Mouse (Mus musculus) erythroblast, adult 5-6 weeks (primary cell): ENCODE measurements around the gene Rpap3. TPM values are rescaled to one million over a fixed set of nuclear protein-coding genes. Genes with fewer than 3 reads are reported as not detected.

ENCODE experiments used
- ATAC-seq: replicated peaks from 2 replicates; pipeline ENCODE4 v1.8.0; 2016; ENCODE audit warnings: moderate number of reproducible peaks, mild to moderate bottlenecking, moderate TSS enrichment, inconsistent platforms; ENCODE audit not compliant: poor library complexity, low FRiP score, severe bottlenecking
- total RNA-seq, 2 experiments: library from RNA; stranded (forward) in 1 of 2; stranded (reverse) in 1 of 2; fragments of 150-400 nt in 1 of 2; fragments of 200-764, 138-1000 nt in 1 of 2; gene quantifications; 2 replicates each; pipeline versions ENCODE4 v1.2.3 to v1.2.4; 2015 to 2017; ENCODE audit warnings: low replicate concordance in 2 of 2

Gene Rpap3
- 0.84 and 2.9 TPM in 2 replicates for total RNA-seq (2015; ENCODE audit: low replicate concordance)
- total RNA-seq (2017; ENCODE audit: low replicate concordance): 3.8 and 5.4 TPM in 2 replicates

- ATAC-seq: peak; percentile 95
These were observed at the start of gene Rpap3 for GRCm38 (mm10) chr15:97705211-97706050. Gene Rpap3, minus strand, starts transcription at chr15:97705825.

DNA sequence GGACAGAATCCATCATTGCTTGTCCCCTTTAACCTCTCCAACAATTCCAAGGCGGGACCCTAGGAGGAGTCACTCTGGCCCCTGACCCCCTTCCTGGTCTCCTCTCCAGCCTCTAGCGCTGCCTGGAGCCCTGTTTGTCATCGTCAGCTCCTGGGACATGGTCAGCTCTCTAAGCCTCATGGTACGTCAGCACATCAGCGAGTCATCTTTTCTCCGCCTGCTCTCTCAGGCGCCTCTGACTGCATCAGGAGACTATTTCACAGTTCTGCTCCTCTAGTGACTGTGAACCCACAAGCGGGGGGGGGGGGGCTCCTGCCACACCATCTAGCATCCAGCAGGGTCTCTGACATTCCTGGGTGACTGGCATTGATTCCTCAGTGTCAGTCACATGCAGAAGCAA is 49.7 kb upstream of the Rpap3 start:
- no peak for ATAC-seq

DNA sequence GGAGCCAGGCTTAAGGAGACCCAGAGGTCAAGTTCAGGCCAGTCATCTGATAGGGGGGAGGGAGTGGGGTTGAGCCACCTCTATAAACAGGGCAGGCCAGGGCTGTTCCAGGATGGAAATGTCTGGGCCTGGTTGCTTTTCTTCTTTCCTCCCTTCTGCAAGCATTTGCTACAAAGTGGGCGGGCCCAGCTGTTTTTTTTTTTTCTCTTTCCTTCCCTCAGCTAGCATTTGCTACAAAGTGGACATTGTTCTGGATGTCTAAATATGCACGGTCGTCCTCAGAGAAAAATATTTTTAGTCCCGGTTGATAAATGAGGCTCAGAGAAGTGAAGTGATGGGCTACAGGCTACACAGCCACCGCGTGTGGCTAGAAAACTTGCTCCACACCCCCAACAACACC is 48.9 kb upstream of the Rpap3 start:
- no peak for ATAC-seq

DNA sequence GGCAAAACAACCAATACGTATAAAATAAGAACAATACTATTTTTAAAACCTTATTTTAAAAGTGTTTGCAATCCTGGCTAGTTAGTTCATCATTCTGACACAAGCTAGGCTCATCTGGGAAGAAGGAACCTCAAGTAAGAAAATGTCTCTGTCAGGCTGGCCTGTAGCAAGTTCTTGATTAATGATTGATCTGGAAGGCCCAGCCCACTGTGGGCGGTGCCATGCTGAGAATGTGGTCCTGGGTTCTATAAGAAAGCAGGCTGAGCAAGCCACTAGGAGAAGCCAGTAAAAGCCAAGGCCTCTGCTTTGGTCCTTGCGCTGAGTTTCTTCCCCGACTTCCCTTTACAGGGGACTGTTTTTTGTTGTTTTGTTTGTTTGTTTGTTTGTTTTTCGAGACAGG is 46.9 kb upstream of the Rpap3 start:
- ATAC-seq: no peak

DNA sequence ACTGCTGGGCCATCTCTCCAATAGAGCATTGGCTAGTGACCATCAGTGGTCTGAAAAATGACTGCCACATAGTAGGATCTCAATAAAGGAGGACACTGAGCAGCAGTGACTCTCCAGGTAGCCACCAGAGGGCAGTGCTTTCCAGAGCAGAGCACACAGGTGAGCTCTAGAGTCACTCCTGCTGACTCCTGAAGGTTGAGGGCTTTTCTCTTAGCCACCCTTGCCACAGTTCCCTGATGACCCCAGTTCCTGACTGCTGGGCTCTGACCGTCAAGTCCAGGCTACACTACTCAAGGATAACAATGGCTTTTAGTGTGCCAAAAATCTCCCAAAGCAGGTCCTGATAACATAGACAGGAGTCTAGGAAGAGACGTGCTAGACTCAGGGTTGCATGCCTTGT is 46.1 kb upstream of the Rpap3 start:
- peak; percentile 63 for ATAC-seq

DNA sequence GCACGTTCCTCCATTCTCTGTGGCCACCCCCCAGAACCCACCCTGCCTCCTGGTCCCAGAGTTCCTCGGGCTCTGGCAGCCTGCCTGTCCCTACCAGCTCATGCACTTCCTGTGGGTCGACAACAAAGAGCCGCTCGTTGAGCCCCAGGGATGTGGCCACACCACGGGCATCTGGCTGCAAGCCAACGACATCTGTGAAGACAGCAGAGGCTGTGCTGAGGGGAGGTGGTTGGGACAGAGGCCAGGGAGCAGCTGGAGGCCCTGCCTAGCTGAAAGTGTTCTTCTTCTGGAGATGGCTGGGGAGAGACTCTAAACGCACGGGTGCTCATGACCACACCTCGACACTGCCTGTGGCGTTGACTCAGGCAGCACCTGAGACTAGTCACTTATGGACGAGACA is 45.1 kb upstream of the Rpap3 start:
- no peak for ATAC-seq

GRCm38 (mm10) chr15:97749841-97750240 is 44.2 kb upstream of the Rpap3 start:
- ATAC-seq: no peak

DNA sequence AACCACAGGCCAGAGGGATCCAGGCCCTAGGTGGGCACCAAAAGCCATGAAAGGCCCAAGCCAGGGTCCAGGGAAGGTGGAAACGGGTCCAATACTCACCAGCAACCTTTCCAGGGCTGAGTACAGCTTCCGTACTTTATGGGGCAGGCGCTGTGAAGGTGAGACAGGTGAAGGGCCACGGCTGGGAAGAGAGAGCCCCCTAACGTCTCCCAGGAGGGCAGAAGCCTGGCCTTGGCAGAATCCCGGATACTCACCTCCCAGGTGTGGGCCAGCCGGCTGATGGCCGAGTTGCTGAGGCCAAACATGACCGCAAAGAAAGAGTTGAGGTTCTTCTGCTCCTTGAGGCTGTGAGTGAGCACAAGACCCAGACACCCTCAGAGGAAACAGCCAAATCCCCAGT is 43.8 kb upstream of the Rpap3 start:
- no peak for ATAC-seq

DNA sequence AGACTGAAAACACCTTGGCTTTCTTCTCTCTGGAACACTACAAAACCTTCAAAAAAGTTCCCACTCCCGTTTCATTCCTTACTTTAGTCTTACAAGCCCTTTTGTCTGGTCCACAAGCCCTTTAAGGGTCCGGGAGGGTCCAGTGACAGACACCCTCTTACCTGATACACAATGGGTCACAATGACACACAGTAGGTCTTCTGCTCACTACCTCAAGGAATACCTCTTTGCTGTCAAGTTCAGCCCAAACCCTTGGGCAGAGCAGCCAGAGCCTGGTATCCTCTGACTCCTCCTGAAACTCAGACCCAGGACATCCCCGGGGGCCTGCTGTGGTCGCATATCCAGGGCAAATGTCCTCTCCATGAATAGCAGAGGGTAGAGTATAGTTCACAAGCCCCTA is 43.3 kb upstream of the Rpap3 start:
- ATAC-seq: no peak

- ATAC-seq: no peak
These were observed 42.7 kb upstream of the Rpap3 start for GRCm38 (mm10) chr15:97748309-97748708.

- no peak for ATAC-seq
These were observed 41.9 kb upstream of the Rpap3 start for GRCm38 (mm10) chr15:97747486-97747885.

DNA sequence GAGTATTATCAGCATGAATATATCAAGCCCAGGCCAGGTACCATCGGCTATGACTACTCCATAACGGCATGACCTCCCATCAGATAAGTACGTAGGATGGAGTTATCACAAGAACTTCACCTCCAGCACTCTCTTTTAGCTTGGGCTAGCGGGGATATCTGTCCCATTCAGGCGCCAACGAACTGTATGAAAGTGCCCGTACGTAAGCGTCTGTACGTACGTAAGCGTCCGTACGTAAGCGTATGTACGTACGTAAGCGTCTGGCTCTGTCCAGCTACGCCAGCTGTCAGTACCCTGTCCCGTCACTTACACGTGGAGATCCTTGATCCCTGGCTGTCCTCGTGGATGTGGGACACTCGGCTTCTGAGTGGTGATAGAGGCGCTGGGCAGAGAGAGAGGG is 41.1 kb upstream of the Rpap3 start:
- peak; percentile 53; the same call in 1 of the 2 replicates for ATAC-seq

DNA sequence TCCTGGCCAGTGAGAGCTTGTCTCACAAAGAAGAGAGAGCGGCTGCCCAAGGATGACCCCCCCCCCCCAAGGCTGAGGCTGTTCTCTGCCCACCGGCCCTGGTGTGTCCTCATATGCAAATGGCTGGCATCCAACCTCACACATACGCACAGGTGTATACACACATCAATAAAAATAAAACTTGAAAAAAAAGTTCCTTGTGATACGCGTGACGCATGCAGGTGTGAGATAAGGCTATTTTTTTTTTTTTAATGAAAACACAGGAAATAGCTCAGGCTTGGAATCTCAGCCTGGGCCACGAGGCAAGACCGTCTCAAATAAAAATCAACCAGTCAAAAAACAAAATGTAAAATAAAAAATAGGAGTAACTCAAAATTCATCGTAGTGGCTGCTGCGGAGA is 40.7 kb upstream of the Rpap3 start:
- ATAC-seq: no peak

- ATAC-seq: no peak
These were observed 39.7 kb upstream of the Rpap3 start for GRCm38 (mm10) chr15:97745331-97745730.

DNA sequence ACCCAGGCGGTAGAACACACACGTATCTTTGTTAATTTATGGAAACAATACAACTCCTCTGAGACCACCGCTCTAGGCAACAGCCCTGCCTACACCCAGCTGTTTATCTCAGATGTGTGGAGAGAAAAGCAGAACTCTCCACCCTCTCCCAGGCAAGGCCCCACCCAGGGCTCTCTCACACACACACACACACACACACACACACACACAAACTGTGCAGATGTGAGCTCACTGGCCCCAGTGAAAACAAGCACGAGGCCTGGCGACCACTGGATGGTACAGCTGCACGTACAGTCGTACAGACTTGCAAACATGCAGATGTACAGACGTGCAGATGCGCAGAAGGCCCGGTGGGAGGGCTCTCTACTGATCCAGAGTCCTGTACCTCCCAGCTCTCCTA is 39.3 kb upstream of the Rpap3 start:
- ATAC-seq: no peak

GRCm38 (mm10) chr15:97743961-97744525 is 38.4 kb upstream of the Rpap3 start:
- no peak for ATAC-seq

DNA sequence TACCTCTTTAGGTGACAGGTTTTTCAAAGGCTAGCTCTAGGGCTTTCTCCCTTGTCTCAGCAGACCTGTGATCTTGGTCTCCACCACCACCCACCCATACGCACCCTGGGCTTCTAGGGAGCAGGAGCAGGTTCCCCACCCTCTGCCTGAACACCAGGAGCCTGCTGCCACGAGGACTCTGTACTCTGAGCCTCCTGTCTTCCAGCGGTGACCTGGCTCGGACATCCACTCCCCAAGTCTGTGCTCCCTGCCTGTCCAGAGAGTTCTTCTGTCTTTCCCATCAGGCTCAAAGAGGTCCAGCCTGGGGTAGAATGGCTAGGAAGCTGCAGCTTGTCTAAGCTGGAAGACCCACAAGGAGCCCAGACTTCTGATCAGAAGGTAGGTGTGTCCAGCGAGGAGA is 37.6 kb upstream of the Rpap3 start:
- ATAC-seq: no peak

DNA sequence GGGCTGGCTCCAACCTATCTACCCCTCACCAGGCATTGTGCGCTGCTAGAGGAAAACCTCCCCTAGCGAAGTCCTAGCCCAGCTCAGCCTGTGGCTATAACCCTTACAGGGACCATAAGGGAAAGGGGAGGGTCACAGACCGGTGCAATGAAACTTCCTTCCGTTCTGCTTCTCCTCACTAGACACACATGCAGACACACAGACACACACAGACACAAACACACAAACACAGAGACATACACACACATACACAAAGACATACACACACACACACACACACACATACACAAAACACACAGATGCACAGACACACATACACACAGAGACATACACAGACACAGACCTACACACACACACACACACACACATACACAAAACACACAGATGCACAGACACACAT is 37.0 kb upstream of the Rpap3 start:
- no peak for ATAC-seq

GRCm38 (mm10) chr15:97742074-97742473 is 36.4 kb upstream of the Rpap3 start:
- ATAC-seq: no peak

- ATAC-seq: no peak
These were observed 36.0 kb upstream of the Rpap3 start for GRCm38 (mm10) chr15:97741662-97742061.

DNA sequence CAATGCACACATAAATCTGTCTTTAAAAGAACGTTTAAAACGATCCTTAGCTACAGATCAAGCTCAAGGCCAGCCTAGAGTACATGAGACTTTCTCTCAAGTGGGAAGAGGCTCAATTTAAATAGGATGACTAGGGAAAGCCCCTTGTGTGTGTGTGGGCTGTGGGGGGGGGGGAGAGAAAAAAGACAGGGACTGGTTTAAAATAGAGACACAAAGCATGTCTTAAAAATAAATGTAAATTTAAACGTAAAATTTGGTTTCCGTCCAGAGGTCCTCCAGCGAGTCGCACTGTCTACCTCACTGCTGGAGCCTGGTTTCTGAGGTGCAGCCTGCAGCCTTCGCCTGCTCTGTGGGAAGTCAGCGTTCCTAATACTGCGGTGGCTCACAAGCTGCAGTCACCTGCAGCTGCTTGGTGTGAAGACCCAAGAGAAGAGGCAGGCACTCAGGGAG is 34.7 kb upstream of the Rpap3 start:
- ATAC-seq: no peak
